Mouse (Mus musculus) MEL (cell line): Measurements from ENCODE around the gene Atl3. TPM values are rescaled to one million over a fixed set of nuclear protein-coding genes. Genes with fewer than 3 reads are reported as not detected.

Source experiments
- DNase-seq: peaks from one replicate; pipeline ENCODE4 v3.0.0; 2011; ENCODE audit warnings: low read depth, low spot score
- H3K27ac ChIP-seq: 2 replicates; pipeline ENCODE4 v1.5.1; 2012; ENCODE audit warnings: low read depth, mild to moderate bottlenecking, control low read depth, low read length, moderate library complexity; ENCODE audit not compliant: control insufficient read depth
- H3K27me3 ChIP-seq, 2 experiments: fragments of 150-350 bp in 1 of 2; sonication (generic) in 1 of 2; 2 replicates each; pipeline ENCODE4 v1.6.1; 2012; ENCODE audit warnings: low read length in 2 of 2, mild to moderate bottlenecking in 2 of 2, improper control_type of control experiment in 1 of 2, moderate library complexity in 1 of 2; ENCODE audit not compliant: insufficient read depth in 2 of 2, control insufficient read depth in 1 of 2
- H3K36me3 ChIP-seq, 2 experiments: 2 replicates each; pipeline ENCODE4 v1.6.1; 2012 to 2014; ENCODE audit warnings: low read length in 2 of 2, improper control_type of control experiment in 1 of 2, inconsistent platforms in 1 of 2, mild to moderate bottlenecking in 1 of 2; ENCODE audit not compliant: insufficient read depth in 2 of 2, control insufficient read depth in 1 of 2
- H3K4me1 ChIP-seq, 2 experiments: fragments of 150-350 bp in 1 of 2; sonication (generic) in 1 of 2; 2 replicates each; pipeline ENCODE4 v1.6.1; 2012; ENCODE audit warnings: low read length in 2 of 2, improper control_type of control experiment in 1 of 2, mild to moderate bottlenecking in 1 of 2; ENCODE audit not compliant: insufficient read depth in 2 of 2, control insufficient read depth in 1 of 2
- H3K4me3 ChIP-seq, 2 experiments: fragments of 150-350 bp in 1 of 2; sonication (generic) in 1 of 2; 2 replicates each; pipeline ENCODE4 v1.5.1; 2012; ENCODE audit warnings: low read depth in 2 of 2, low read length in 2 of 2, mild to moderate bottlenecking in 2 of 2, moderate library complexity in 2 of 2, control low read depth in 1 of 2, improper control_type of control experiment in 1 of 2; ENCODE audit not compliant: control insufficient read depth in 1 of 2, insufficient read depth in 1 of 2
- H3K79me2 ChIP-seq: 2 replicates; pipeline ENCODE4 v1.6.1; 2012; ENCODE audit warnings: mild to moderate bottlenecking, low read length, moderate library complexity; ENCODE audit not compliant: control insufficient read depth, poor library complexity, insufficient read depth
- H3K9ac ChIP-seq: 2 replicates; pipeline ENCODE4 v1.6.1; 2012; ENCODE audit warnings: low read depth, mild to moderate bottlenecking, control low read depth, low read length, moderate library complexity; ENCODE audit not compliant: control insufficient read depth, poor library complexity, severe bottlenecking
- H3K9me3 ChIP-seq: fragments of 150-350 bp; sonication (generic); replicated peaks from 2 replicates; pipeline ENCODE4 v1.6.1; 2012; ENCODE audit warnings: mild to moderate bottlenecking, low read length, improper control_type of control experiment, moderate library complexity; ENCODE audit not compliant: insufficient read depth
- BHLHE40 ChIP-seq: IDR thresholded peaks from 2 replicates; pipeline ENCODE4 v1.6.1; 2012; ENCODE audit warnings: low read depth, mild to moderate bottlenecking, inconsistent platforms, low read length, improper control_type of control experiment, borderline replicate concordance
- CHD1 ChIP-seq: IDR thresholded peaks from 2 replicates; pipeline ENCODE4 v1.6.1; 2012; ENCODE audit warnings: low read depth, mild to moderate bottlenecking, inconsistent platforms, low read length, improper control_type of control experiment
- CHD2 ChIP-seq: IDR thresholded peaks from 2 replicates; pipeline ENCODE4 v1.6.1; 2011; ENCODE audit warnings: low read length, improper control_type of control experiment
- CTCF ChIP-seq, 3 experiments: IDR thresholded peaks in 2 of 3; conservative IDR thresholded peaks in 1 of 3; 2 replicates each; pipeline ENCODE4 v1.5.1; 2011 to 2012; ENCODE audit warnings: low read length in 3 of 3, low read depth in 2 of 3, mild to moderate bottlenecking in 2 of 3, improper control_type of control experiment in 1 of 3, inconsistent platforms in 1 of 3, mixed read lengths in 1 of 3, moderate library complexity in 1 of 3; ENCODE audit not compliant: control insufficient read depth in 1 of 3, insufficient read depth in 1 of 3, poor library complexity in 1 of 3, severe bottlenecking in 1 of 3
- E2F4 ChIP-seq: IDR thresholded peaks from 2 replicates; pipeline ENCODE4 v1.6.1; 2011; ENCODE audit warnings: low read depth, low read length, improper control_type of control experiment, borderline replicate concordance
- ELF1 ChIP-seq: IDR thresholded peaks from 2 replicates; pipeline ENCODE4 v1.6.1; 2014; ENCODE audit warnings: low read depth, mild to moderate bottlenecking, inconsistent platforms, low read length, improper control_type of control experiment, moderate library complexity
- EP300 ChIP-seq, 2 experiments: IDR thresholded peaks; 2 replicates each; pipeline ENCODE4 v1.6.1; 2011; ENCODE audit warnings: improper control_type of control experiment in 2 of 2, low read length in 2 of 2, low read depth in 1 of 2, mild to moderate bottlenecking in 1 of 2
- ETS1 ChIP-seq: IDR thresholded peaks from 2 replicates; pipeline ENCODE4 v1.6.1; 2012; ENCODE audit warnings: low read depth, mild to moderate bottlenecking, inconsistent platforms, low read length, improper control_type of control experiment, moderate library complexity
- GABPA ChIP-seq: IDR thresholded peaks from 2 replicates; pipeline ENCODE4 v1.6.1; 2012; ENCODE audit warnings: low read depth, mild to moderate bottlenecking, inconsistent platforms, low read length, improper control_type of control experiment, moderate library complexity
- GATA1 ChIP-seq: IDR thresholded peaks from 2 replicates; pipeline ENCODE4 v1.6.1; 2011; ENCODE audit warnings: low read depth, low read length, improper control_type of control experiment
- HCFC1 ChIP-seq: IDR thresholded peaks from 2 replicates; pipeline ENCODE4 v1.6.1; 2012; ENCODE audit warnings: low read depth, mild to moderate bottlenecking, inconsistent platforms, low read length, improper control_type of control experiment, moderate library complexity
- JUND ChIP-seq: IDR thresholded peaks from 2 replicates; pipeline ENCODE4 v1.6.1; 2011; ENCODE audit warnings: low read depth, mild to moderate bottlenecking, improper control_type of control experiment, low read length
- MAX ChIP-seq: IDR thresholded peaks from 2 replicates; pipeline ENCODE4 v1.6.1; 2011; ENCODE audit warnings: low read length, improper control_type of control experiment
- MAZ ChIP-seq: IDR thresholded peaks from 2 replicates; pipeline ENCODE4 v1.6.1; 2012; ENCODE audit warnings: low read depth, mild to moderate bottlenecking, inconsistent platforms, low read length, improper control_type of control experiment
- MEF2A ChIP-seq: IDR thresholded peaks from 2 replicates; pipeline ENCODE4 v1.6.1; 2014; ENCODE audit warnings: low read depth, mild to moderate bottlenecking, inconsistent platforms, low read length, improper control_type of control experiment; ENCODE audit not compliant: poor library complexity, insufficient replicate concordance, severe bottlenecking; ENCODE audit errors: extremely low read depth
- MXI1 ChIP-seq: IDR thresholded peaks from 2 replicates; pipeline ENCODE4 v1.6.1; 2011; ENCODE audit warnings: mild to moderate bottlenecking, low read depth, low read length, improper control_type of control experiment
- MYB ChIP-seq: IDR thresholded peaks from 2 replicates; pipeline ENCODE4 v1.6.1; 2011; ENCODE audit warnings: mild to moderate bottlenecking, low read depth, low read length, improper control_type of control experiment
- MYC ChIP-seq: IDR thresholded peaks from 2 replicates; pipeline ENCODE4 v1.6.1; 2011; ENCODE audit warnings: low read depth, mild to moderate bottlenecking, low read length, improper control_type of control experiment, moderate library complexity
- NELFE ChIP-seq: IDR thresholded peaks from 2 replicates; pipeline ENCODE4 v1.6.1; 2011; ENCODE audit warnings: low read depth, low read length, improper control_type of control experiment
- NRF1 ChIP-seq: IDR thresholded peaks from 2 replicates; pipeline ENCODE4 v1.6.1; 2014; ENCODE audit warnings: low read depth, mild to moderate bottlenecking, inconsistent platforms, low read length, improper control_type of control experiment, moderate library complexity; ENCODE audit not compliant: poor library complexity, insufficient read depth, severe bottlenecking
- POLR2A ChIP-seq, 2 experiments: IDR thresholded peaks; 2 replicates each; pipeline ENCODE4 v1.6.1; 2011 to 2012; ENCODE audit warnings: low read length in 2 of 2, mild to moderate bottlenecking in 2 of 2, control low read depth in 1 of 2, improper control_type of control experiment in 1 of 2, low read depth in 1 of 2, moderate library complexity in 1 of 2; ENCODE audit not compliant: control insufficient read depth in 1 of 2, insufficient read depth in 1 of 2, poor library complexity in 1 of 2
- POLR2AphosphoS2 ChIP-seq: IDR thresholded peaks from 2 replicates; pipeline ENCODE4 v1.6.1; 2011; ENCODE audit warnings: low read length, improper control_type of control experiment
- POLR2AphosphoS5 ChIP-seq: IDR thresholded peaks from 2 replicates; pipeline ENCODE4 v1.6.1; 2012; ENCODE audit warnings: low read depth, borderline replicate concordance, mild to moderate bottlenecking, inconsistent platforms, low read length, moderate library complexity, mixed read lengths
- RAD21 ChIP-seq: IDR thresholded peaks from 2 replicates; pipeline ENCODE4 v1.6.1; 2011; ENCODE audit warnings: mild to moderate bottlenecking, low read depth, low read length, improper control_type of control experiment
- RCOR1 ChIP-seq: IDR thresholded peaks from 2 replicates; pipeline ENCODE4 v1.6.1; 2012; ENCODE audit warnings: low read depth, mild to moderate bottlenecking, inconsistent platforms, low read length, improper control_type of control experiment
- SIN3A ChIP-seq: IDR thresholded peaks from 2 replicates; pipeline ENCODE4 v1.6.1; 2012; ENCODE audit warnings: low read length, improper control_type of control experiment, inconsistent platforms
- SMC3 ChIP-seq: IDR thresholded peaks from 2 replicates; pipeline ENCODE4 v1.6.1; 2011; ENCODE audit warnings: low read depth, low read length, improper control_type of control experiment
- TBP ChIP-seq: IDR thresholded peaks from 2 replicates; pipeline ENCODE4 v1.8.0; 2011; ENCODE audit warnings: low read depth, low read length, improper control_type of control experiment
- TCF12 ChIP-seq: IDR thresholded peaks from 2 replicates; pipeline ENCODE4 v1.6.1; 2014; ENCODE audit warnings: low read depth, mild to moderate bottlenecking, inconsistent platforms, low read length, improper control_type of control experiment, moderate library complexity
- UBTF ChIP-seq: IDR thresholded peaks from 2 replicates; pipeline ENCODE4 v1.6.1; 2012; ENCODE audit warnings: low read depth, mild to moderate bottlenecking, inconsistent platforms, low read length, improper control_type of control experiment, moderate library complexity, borderline replicate concordance; ENCODE audit not compliant: insufficient read depth
- USF1 ChIP-seq: IDR thresholded peaks from 2 replicates; pipeline ENCODE4 v1.6.1; 2014; ENCODE audit warnings: low read depth, mild to moderate bottlenecking, inconsistent platforms, low read length, improper control_type of control experiment, moderate library complexity
- ZC3H11A ChIP-seq: IDR thresholded peaks from 2 replicates; pipeline ENCODE4 v1.6.1; 2012; ENCODE audit warnings: low read depth, mild to moderate bottlenecking, inconsistent platforms, low read length, improper control_type of control experiment
- ZKSCAN1 ChIP-seq: IDR thresholded peaks from 2 replicates; pipeline ENCODE4 v1.6.1; 2012; ENCODE audit warnings: low read depth, mild to moderate bottlenecking, inconsistent platforms, low read length, improper control_type of control experiment, moderate library complexity
- ZMIZ1 ChIP-seq: IDR thresholded peaks from 2 replicates; pipeline ENCODE4 v1.6.1; 2012; ENCODE audit warnings: low read depth, mild to moderate bottlenecking, inconsistent platforms, low read length, improper control_type of control experiment, moderate library complexity
- ZNF384 ChIP-seq: IDR thresholded peaks from 2 replicates; pipeline ENCODE4 v1.6.1; 2012; ENCODE audit warnings: low read depth, mild to moderate bottlenecking, inconsistent platforms, low read length, improper control_type of control experiment
- polyA plus RNA-seq, 2 experiments: library from polyadenylated mRNA; stranded (reverse) in 1 of 2; unstranded in 1 of 2; fragments of >175 nt in 1 of 2; fragments of >200 nt in 1 of 2; gene quantifications; 2 replicates each; pipeline versions ENCODE4 v1.2.1 to v1.2.4; 2012; ENCODE audit warnings: low replicate concordance in 2 of 2, low read depth in 1 of 2; ENCODE audit not compliant: insufficient read length in 2 of 2, insufficient read depth in 1 of 2, missing spikeins in 1 of 2
- total RNA-seq: library from RNA; depleted of rRNA; stranded (reverse); fragments of 300-350 nt; gene quantifications from 2 replicates; pipeline ENCODE4 v1.2.3, GENCODE M21; 2012

The Atl3 gene
- total and polyA plus RNA-seq, 3 experiments = 15.3 to 16.4 TPM; not detected in 1

DNA sequence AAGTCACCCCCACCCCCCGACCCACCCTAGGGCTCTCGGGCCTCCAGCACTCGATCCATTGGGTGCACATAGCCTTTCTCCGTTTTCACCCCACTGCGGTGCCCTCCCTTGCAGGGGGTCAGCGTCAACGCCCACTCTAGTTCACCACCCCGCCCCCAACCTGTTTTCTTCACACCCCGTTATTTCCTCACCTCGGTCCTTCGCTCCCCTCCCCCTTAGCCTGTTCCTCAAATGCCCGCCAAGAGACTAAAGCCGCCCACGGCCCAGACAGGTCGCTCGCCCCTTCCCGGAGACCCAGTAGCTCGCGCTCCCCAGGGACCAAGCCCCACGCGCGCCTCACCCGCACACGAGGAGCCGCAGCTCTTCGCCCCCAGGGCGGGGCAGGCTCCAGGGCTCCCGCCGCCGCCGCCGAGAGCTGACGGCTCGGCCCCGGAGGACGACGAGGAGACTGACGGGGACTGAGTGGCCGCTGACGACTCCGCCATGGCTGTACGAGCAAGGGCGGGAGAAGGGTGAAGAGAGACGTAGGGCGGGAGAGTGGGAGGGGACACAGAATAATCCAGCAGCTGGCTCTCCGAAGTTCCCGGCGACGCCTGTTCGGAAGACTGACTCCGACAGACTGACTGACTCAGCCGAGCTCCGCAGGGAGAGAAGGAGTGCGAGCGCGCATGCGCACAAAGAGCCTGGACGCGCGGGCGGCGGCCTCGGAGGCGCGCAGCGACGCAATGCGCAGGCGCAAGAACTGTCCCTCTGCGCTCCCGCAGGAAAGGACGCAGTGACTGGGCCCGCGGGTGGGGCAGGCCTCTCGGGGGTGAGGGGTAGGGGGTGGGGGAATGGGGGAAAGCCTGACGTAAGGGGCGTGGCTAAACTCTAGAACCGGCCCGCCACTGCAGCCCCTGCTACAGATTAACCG, 11.0 kb upstream of the Atl3 start, which contains the start of gene Rtn3:
TSS of gene Rtn3 (minus strand) at position 683 of the 913 bp plus-strand sequence.
- no peaks in the 10 kb centered on the region for H3K27me3 ChIP-seq
- peak within 1 kb of the TSS; percentile 87 to 94 for H3K4me3 ChIP-seq
- peaks cover 3 to 35% of the 10 kb centered on the region in 2 experiments for H3K36me3 ChIP-seq
- H3K9me3 ChIP-seq = no peaks in the 10 kb centered on the region
- peak; percentile 98 for DNase-seq
- H3K9ac ChIP-seq = peak within 1 kb of the TSS; percentile 99
- H3K27ac ChIP-seq = peak within 1 kb of the TSS; percentile 95
- peaks cover 41% of the 10 kb centered on the region for H3K79me2 ChIP-seq
- peaks cover 13 to 15% of the 10 kb centered on the region in 2 experiments for H3K4me1 ChIP-seq
- TF ChIP-seq HCFC1 = peak; percentile 58
- TF ChIP-seq NRF1 = peak; percentile 90
- TF ChIP-seq SIN3A = peak; percentile 28; the same call in 1 of the 2 replicates
- TF ChIP-seq CTCF (IDR thresholded peaks at IDR 0.05 in 2 of 3, conservative IDR thresholded peaks at IDR 0.05 in 1 of 3; ENCODE audit: control insufficient read depth in 1 of 3, insufficient read depth in 1 of 3, low read depth in 2 of 3, low read length in 3 of 3, poor library complexity in 1 of 3, severe bottlenecking in 1 of 3) = no peak
- peak; percentile 62; the same call in 1 of the 2 replicates for TF ChIP-seq E2F4
- TF ChIP-seq CHD2 = peak; percentile 64
- 0 out of 2 replicates have a peak, but pooled peaks have one; percentile 5 for TF ChIP-seq ELF1
- TF ChIP-seq GABPA = no peak
- TF ChIP-seq USF1 = no peak
- no peak for TF ChIP-seq GATA1
- TF ChIP-seq ETS1 = peak; percentile 22
- TF ChIP-seq ZNF384 = no peak
- peak; percentile 81; the same call in 1 of the 2 replicates for TF ChIP-seq UBTF
- no peak for TF ChIP-seq ZC3H11A
- peak; percentile 42; the same call in 1 of the 2 replicates for TF ChIP-seq TCF12
- TF ChIP-seq MXI1 = peak; percentile 46
- TF ChIP-seq MYC = no peak
- no peak; the same call in 1 of the 2 replicates for TF ChIP-seq RCOR1
- TF ChIP-seq MAX = no peak
- TF ChIP-seq MYB = no peak
- TF ChIP-seq ZKSCAN1 = no peak
- no peak for TF ChIP-seq RAD21
- TF ChIP-seq MAZ = no peak
- no peak for TF ChIP-seq MEF2A
- TF ChIP-seq ZMIZ1 = peak; percentile 91
- no peak for TF ChIP-seq EP300 (IDR thresholded peaks at IDR 0.05; ENCODE audit: low read depth in 1 of 2, low read length in 2 of 2)
- TF ChIP-seq SMC3 = no peak
- peak; percentile 89 for TF ChIP-seq TBP
- peak; percentile 94 to 100 for TF ChIP-seq POLR2A (IDR thresholded peaks at IDR 0.05; ENCODE audit: control insufficient read depth in 1 of 2, insufficient read depth in 1 of 2, low read depth in 1 of 2, low read length in 2 of 2, poor library complexity in 1 of 2)
- no peak for TF ChIP-seq JUND
- TF ChIP-seq NELFE = peak; percentile 98
- TF ChIP-seq CHD1 = no peak
- TF ChIP-seq POLR2AphosphoS5 = no peak; the same call in 1 of the 2 replicates
- TF ChIP-seq POLR2AphosphoS2 = peak; percentile 94
- peak; percentile 26; the same call in 1 of the 2 replicates for TF ChIP-seq BHLHE40
